Mouse (Mus musculus) megakaryocyte, embryonic 14.5 days (primary cell): ENCODE results near the gene Ppp1r35.
"Not testable (repeated sequence)": the region's sequence is repeated elsewhere in the genome, so short reads cannot be mapped to it uniquely, and the experiment has no call there.

Source experiments
- FLI1 ChIP-seq: IDR thresholded peaks from 2 replicates; pipeline ENCODE4 v1.6.1; 2012; ENCODE audit warnings: low read length, inconsistent platforms, mixed read lengths
- GATA1 ChIP-seq: IDR thresholded peaks from 3 replicates; pipeline ENCODE4 v1.6.1; 2012; ENCODE audit warnings: mixed read lengths, low read length, inconsistent platforms, borderline replicate concordance

DNA sequence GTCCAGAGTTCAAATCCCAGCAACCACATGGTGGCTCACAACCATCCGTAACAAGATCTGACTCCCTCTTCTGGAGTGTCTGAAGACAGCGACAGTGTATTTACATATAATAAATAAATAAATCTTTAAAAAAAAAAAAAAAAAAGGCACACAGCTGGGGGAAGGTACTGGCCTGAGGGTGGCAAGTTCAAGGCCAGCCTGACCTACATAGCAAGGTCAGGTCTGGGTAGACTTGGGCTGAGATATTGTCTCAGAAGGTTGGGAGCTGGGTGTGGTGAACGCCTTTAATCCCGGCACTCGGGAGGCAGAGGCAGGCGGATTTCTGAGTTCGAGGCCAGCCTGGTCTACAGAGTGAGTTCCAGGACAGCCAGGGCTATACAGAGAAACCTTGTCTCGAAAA, 28.4 kb upstream of the Ppp1r35 start:
- not testable (repeated sequence) for TF ChIP-seq GATA1, FLI1
